Mouse (Mus musculus): ENCODE data around the gene Tor1aip2.

The Tor1aip2 gene

GRCm38 (mm10) chr1:156111090-156111489 lies 75.9 kb downstream of the Tor1aip2 start:
- DNase-seq (ENCODE audit: low spot score) = no peak

GRCm38 (mm10) chr1:156111728-156112127 lies 76.5 kb downstream of the Tor1aip2 start:
- DNase-seq (ENCODE audit: low spot score) = no peak

- no peak for DNase-seq (ENCODE audit: low spot score)
Measured at GRCm38 (mm10) chr1:156112142-156112541, 76.9 kb downstream of the Tor1aip2 start.

- no peak for DNase-seq (ENCODE audit: low spot score)
Measured at GRCm38 (mm10) chr1:156113884-156114499, 78.8 kb downstream of the Tor1aip2 start.

- DNase-seq (ENCODE audit: low spot score) = no peak
Measured at GRCm38 (mm10) chr1:156116770-156117169, 81.6 kb downstream of the Tor1aip2 start.

Measured in left cerebral cortex, adult 11 months (tissue).